Mouse (Mus musculus): ENCODE results near the gene Slc16a10. TPM values are rescaled to one million over a fixed set of nuclear protein-coding genes. Genes with fewer than 3 reads are reported as not detected.
A peak's percentile ranks its signal among the peaks of the same experiment; 100 is the strongest.

The Slc16a10 gene
- polyA plus RNA-seq, 2 experiments, result 5.6 to 9.6 TPM

- ATAC-seq (ENCODE audit: low FRiP score, low read depth), result no peak
- Histone ChIP-seq H3K27ac (replicated peaks; ENCODE audit: low read depth, low read length) (no peak overlapping the region), H3K9me3 (ENCODE audit: control insufficient read depth, low read length) (no peaks in the 10 kb centered on the region), H3K4me1 (ENCODE audit: control insufficient read depth, insufficient read depth, low read length) (no peaks in the 10 kb centered on the region), H3K4me2 (replicated peaks; ENCODE audit: low read depth, low read length, severe bottlenecking) (no peak overlapping the region), H3K36me3 (ENCODE audit: control insufficient read depth, insufficient read depth, low read length) (no peaks in the 10 kb centered on the region), H3K4me3 (replicated peaks; ENCODE audit: low read length) (no peak overlapping the region), H3K27me3 (ENCODE audit: control insufficient read depth, insufficient read depth, low read length) (no peaks in the 10 kb centered on the region), H3K9ac (ENCODE audit: low read depth, low read length, severe bottlenecking) (no peak overlapping the region)
- DNase-seq (ENCODE audit: low spot score), result no peak
- 93% methylated on average over 6 of the region's 6 CpGs for WGBS
- TF ChIP-seq POLR2A (IDR thresholded peaks at IDR 0.05; ENCODE audit: borderline replicate concordance, extremely low read depth, insufficient read depth, insufficient read length), result no peak
Measured at GRCm38 (mm10) chr10:40030716-40031115, 111.3 kb downstream of the Slc16a10 start.

DNA sequence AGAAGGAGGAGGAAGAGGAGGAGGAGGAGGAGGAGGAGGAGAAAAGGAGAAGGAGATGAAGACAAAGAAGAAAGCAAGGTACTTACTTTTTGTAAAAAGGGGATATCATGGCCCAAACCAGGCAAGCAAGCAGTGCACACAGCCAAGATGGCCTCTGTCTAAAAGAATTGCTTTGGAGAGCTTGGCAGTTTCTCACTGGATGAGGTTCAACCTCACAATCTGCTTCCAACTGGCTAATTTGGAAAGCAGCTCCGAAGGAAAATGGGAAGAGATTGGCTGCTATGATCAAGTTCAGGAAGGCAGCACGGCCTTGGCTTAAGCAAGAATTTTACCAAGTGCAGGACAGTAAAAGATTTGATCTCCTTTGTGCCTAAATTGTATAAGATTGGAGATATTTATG, 112.4 kb downstream of the Slc16a10 start:
- Histone ChIP-seq H3K9me3 (ENCODE audit: control insufficient read depth, low read length) (no peaks in the 10 kb centered on the region), H3K4me3 (replicated peaks; ENCODE audit: low read length) (no peak overlapping the region), H3K9ac (ENCODE audit: low read depth, low read length, severe bottlenecking) (no peak overlapping the region), H3K27me3 (ENCODE audit: control insufficient read depth, insufficient read depth, low read length) (no peaks in the 10 kb centered on the region), H3K4me1 (ENCODE audit: control insufficient read depth, insufficient read depth, low read length) (0 out of 2 replicates have a peak, but pooled peaks cover 4% of the 10 kb centered on the region), H3K4me2 (replicated peaks; ENCODE audit: low read depth, low read length, severe bottlenecking) (no peak overlapping the region), H3K36me3 (ENCODE audit: control insufficient read depth, insufficient read depth, low read length) (no peaks in the 10 kb centered on the region), H3K27ac (replicated peaks; ENCODE audit: low read depth, low read length) (no peak overlapping the region)
- no peak for DNase-seq (ENCODE audit: low spot score)
- ATAC-seq (ENCODE audit: low FRiP score, low read depth), result no peak
- 81% methylated on average over 2 of the region's 2 CpGs for whole genome bisulfite sequencing
- TF ChIP-seq POLR2A (IDR thresholded peaks at IDR 0.05; ENCODE audit: borderline replicate concordance, extremely low read depth, insufficient read depth, insufficient read length), result no peak

GRCm38 (mm10) chr10:40028091-40028490, 114.0 kb downstream of the Slc16a10 start:
- WGBS, result 85% methylated on average over 8 of the region's 8 CpGs
- Histone ChIP-seq H3K4me2 (replicated peaks; ENCODE audit: low read depth, low read length, severe bottlenecking) (no peak overlapping the region), H3K27ac (replicated peaks; ENCODE audit: low read depth, low read length) (no peak overlapping the region), H3K4me1 (ENCODE audit: control insufficient read depth, insufficient read depth, low read length) (0 out of 2 replicates have a peak, but pooled peaks cover 4% of the 10 kb centered on the region), H3K27me3 (ENCODE audit: control insufficient read depth, insufficient read depth, low read length) (no peaks in the 10 kb centered on the region), H3K36me3 (ENCODE audit: control insufficient read depth, insufficient read depth, low read length) (no peaks in the 10 kb centered on the region), H3K9me3 (ENCODE audit: control insufficient read depth, low read length) (no peaks in the 10 kb centered on the region), H3K9ac (ENCODE audit: low read depth, low read length, severe bottlenecking) (no peak overlapping the region), H3K4me3 (replicated peaks; ENCODE audit: low read length) (no peak overlapping the region)
- no peak for TF ChIP-seq POLR2A (IDR thresholded peaks at IDR 0.05; ENCODE audit: borderline replicate concordance, extremely low read depth, insufficient read depth, insufficient read length)
- no peak for ATAC-seq (ENCODE audit: low FRiP score, low read depth)
- no peak for DNase-seq (ENCODE audit: low spot score)

DNA sequence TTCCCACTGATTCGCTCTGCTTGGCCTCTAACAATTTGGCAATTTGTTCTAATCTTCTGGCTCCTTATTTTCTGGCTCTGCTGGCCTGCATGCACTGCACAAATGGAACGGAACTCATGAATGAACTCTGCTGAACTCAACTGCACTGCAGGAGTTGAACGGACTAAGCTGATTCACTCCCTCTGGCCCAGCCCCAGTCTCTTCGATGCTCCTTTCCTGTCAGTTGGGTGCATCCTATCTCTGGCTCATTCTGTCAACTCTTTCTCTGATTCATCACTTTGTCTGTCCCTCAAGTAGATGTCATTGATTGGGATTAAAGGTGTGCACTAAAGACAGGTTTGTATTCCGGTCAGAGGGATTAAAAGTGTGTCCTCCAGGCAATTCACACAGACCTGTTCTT, 115.5 kb downstream of the Slc16a10 start:
- ATAC-seq (ENCODE audit: low FRiP score, low read depth) (no peak), DNase-seq (ENCODE audit: low spot score) (no peak)
- no peaks in the 10 kb centered on the region for H3K36me3 ChIP-seq (ENCODE audit: control insufficient read depth, insufficient read depth, low read length)
- no peak for TF ChIP-seq POLR2A (IDR thresholded peaks at IDR 0.05; ENCODE audit: borderline replicate concordance, extremely low read depth, insufficient read depth, insufficient read length)
- H3K4me1 ChIP-seq (ENCODE audit: control insufficient read depth, insufficient read depth, low read length), result 0 out of 2 replicates have a peak, but pooled peaks cover 4% of the 10 kb centered on the region
- no peaks in the 10 kb centered on the region for H3K27me3 ChIP-seq (ENCODE audit: control insufficient read depth, insufficient read depth, low read length)
- H3K9ac ChIP-seq (ENCODE audit: low read depth, low read length, severe bottlenecking), result no peak overlapping the region
- no peak overlapping the region for H3K4me3 ChIP-seq (replicated peaks; ENCODE audit: low read length)
- WGBS, result 90% methylated on average over 5 of the region's 5 CpGs
- H3K27ac ChIP-seq (replicated peaks; ENCODE audit: low read depth, low read length), result no peak overlapping the region
- no peak overlapping the region for H3K4me2 ChIP-seq (replicated peaks; ENCODE audit: low read depth, low read length, severe bottlenecking)
- no peaks in the 10 kb centered on the region for H3K9me3 ChIP-seq (ENCODE audit: control insufficient read depth, low read length)

- TF ChIP-seq POLR2A (IDR thresholded peaks at IDR 0.05; ENCODE audit: borderline replicate concordance, extremely low read depth, insufficient read depth, insufficient read length), result no peak
- peak overlapping the region; percentile 65; the same call in 1 of the 2 replicates for H3K27ac ChIP-seq (replicated peaks; ENCODE audit: low read depth, low read length)
- H3K9me3 ChIP-seq (ENCODE audit: control insufficient read depth, low read length), result no peaks in the 10 kb centered on the region
- peak overlapping the region; percentile 98 for H3K4me2 ChIP-seq (replicated peaks; ENCODE audit: low read depth, low read length, severe bottlenecking)
- peak overlapping the region; percentile 64 for H3K4me3 ChIP-seq (replicated peaks; ENCODE audit: low read length)
- no peak overlapping the region; the same call in 1 of the 2 replicates for H3K9ac ChIP-seq (ENCODE audit: low read depth, low read length, severe bottlenecking)
- 45% methylated on average over 8 of the region's 8 CpGs for WGBS
- H3K4me1 ChIP-seq (ENCODE audit: control insufficient read depth, insufficient read depth, low read length), result 0 out of 2 replicates have a peak, but pooled peaks cover 4% of the 10 kb centered on the region
- H3K27me3 ChIP-seq (ENCODE audit: control insufficient read depth, insufficient read depth, low read length), result no peaks in the 10 kb centered on the region
- H3K36me3 ChIP-seq (ENCODE audit: control insufficient read depth, insufficient read depth, low read length), result no peaks in the 10 kb centered on the region
- DNase-seq (ENCODE audit: low spot score) (peak; percentile 24), ATAC-seq (ENCODE audit: low FRiP score, low read depth) (no peak)
Measured at GRCm38 (mm10) chr10:40025560-40025959, 116.5 kb downstream of the Slc16a10 start.

Measured in limb, embryonic 14.5 days (tissue).